Mouse (Mus musculus): Measurements from ENCODE around the gene Anapc11. TPM values are rescaled to one million over a fixed set of nuclear protein-coding genes. Genes with fewer than 3 reads are reported as not detected.
A peak's percentile ranks its signal among the peaks of the same experiment; 100 is the strongest.

Gene Anapc11
- total RNA-seq, 2 experiments from 2014 or later, result 93.5 to 97.0 TPM

GRCm38 (mm10) chr11:120603545-120603944, 5.3 kb downstream of the Anapc11 start:
- DNase-seq (ENCODE audit: low spot score in 2 of 2), result no peak

GRCm38 (mm10) chr11:120605667-120606066, 7.4 kb downstream of the Anapc11 start:
- no peak for DNase-seq (ENCODE audit: low spot score in 2 of 2)

- DNase-seq (ENCODE audit: low spot score in 2 of 2), result no peak
Observed at GRCm38 (mm10) chr11:120606764-120607163, 8.5 kb downstream of the Anapc11 start.

GRCm38 (mm10) chr11:120608241-120609034, 10.2 kb downstream of the Anapc11 start, which contains the start of gene Npb:
TSS of gene Npb (plus strand) at chr11:120608477.
- no peak for DNase-seq (ENCODE audit: low spot score in 2 of 2)

- DNase-seq (ENCODE audit: low spot score in 2 of 2), result no peak
Observed at GRCm38 (mm10) chr11:120609250-120609649, 11.0 kb downstream of the Anapc11 start.

GRCm38 (mm10) chr11:120610477-120611046, 12.3 kb downstream of the Anapc11 start:
- no peak for DNase-seq (ENCODE audit: low spot score in 2 of 2)

GRCm38 (mm10) chr11:120612763-120613162, 14.5 kb downstream of the Anapc11 start:
- peak in 1 of 2 experiments; percentile 77 for DNase-seq (ENCODE audit: low spot score in 2 of 2)

- DNase-seq (ENCODE audit: low spot score in 2 of 2), result no peak
Observed at GRCm38 (mm10) chr11:120613481-120613972, 15.3 kb downstream of the Anapc11 start.

- DNase-seq (ENCODE audit: low spot score in 2 of 2), result no peak
Observed at GRCm38 (mm10) chr11:120613976-120614375, 15.8 kb downstream of the Anapc11 start.

GRCm38 (mm10) chr11:120615167-120615566, 16.9 kb downstream of the Anapc11 start:
- no peak for DNase-seq (ENCODE audit: low spot score in 2 of 2)

- no peak for DNase-seq (ENCODE audit: low spot score in 2 of 2)
Observed at GRCm38 (mm10) chr11:120615606-120616203, 17.5 kb downstream of the Anapc11 start.

GRCm38 (mm10) chr11:120616617-120617294, 18.5 kb downstream of the Anapc11 start:
- DNase-seq (ENCODE audit: low spot score in 2 of 2), result no peak

GRCm38 (mm10) chr11:120617519-120618112, 19.4 kb downstream of the Anapc11 start, which contains the start of gene Pcyt2:
TSS of gene Pcyt2 (minus strand) at chr11:120617936.
- DNase-seq (ENCODE audit: low spot score in 2 of 2), result peak; percentile 88 to 94

GRCm38 (mm10) chr11:120618619-120619535, 20.7 kb downstream of the Anapc11 start:
- no peak for DNase-seq (ENCODE audit: low spot score in 2 of 2)

GRCm38 (mm10) chr11:120620195-120620594, 22.0 kb downstream of the Anapc11 start:
- no peak for DNase-seq (ENCODE audit: low spot score in 2 of 2)

GRCm38 (mm10) chr11:120622805-120623204, 24.6 kb downstream of the Anapc11 start:
- no peak for DNase-seq (ENCODE audit: low spot score in 2 of 2)

GRCm38 (mm10) chr11:120623961-120624679, 25.9 kb downstream of the Anapc11 start:
- DNase-seq (ENCODE audit: low spot score in 2 of 2), result peak in 1 of 2 experiments; percentile 72

GRCm38 (mm10) chr11:120624680-120625111, 26.5 kb downstream of the Anapc11 start:
- peak; percentile 74 to 91 for DNase-seq (ENCODE audit: low spot score in 2 of 2)

- no peak for DNase-seq (ENCODE audit: low spot score in 2 of 2)
Observed at GRCm38 (mm10) chr11:120625152-120625775, 27.0 kb downstream of the Anapc11 start, which contains the start of gene Sirt7. TSS of gene Sirt7 (minus strand) at chr11:120625240.

All from layer of hippocampus, adult 18-20 months (tissue).